Mouse (Mus musculus): ENCODE measurements around the gene Pqlc3. TPM values are rescaled to one million over a fixed set of nuclear protein-coding genes. Genes with fewer than 3 reads are reported as not detected.

Gene Pqlc3
- 21.2 TPM for polyA plus RNA-seq (2017; shearing (Covaris generic))

GRCm38 (mm10) chr12:16999739-17000497 lies at the start of gene Pqlc3:
Gene Pqlc3, minus strand, starts transcription at chr12:17000408.

GRCm38 (mm10) chr12:17011100-17011870 lies 11.1 kb upstream of the Pqlc3 start, which contains the start of gene 2410004P03Rik:
Gene 2410004P03Rik, minus strand, starts transcription at chr12:17011727.

Other genes with a start within 250 kb of the Pqlc3 start
- 0.13 TPM for gene Greb1, start 199.5 kb downstream of the Pqlc3 start, polyA plus RNA-seq (2017; shearing (Covaris generic))
- gene E2f6, start 189.4 kb downstream of the Pqlc3 start, polyA plus RNA-seq (2017; shearing (Covaris generic)) = 18.1 TPM
- 42.1 TPM for gene Rock2, start 105.5 kb downstream of the Pqlc3 start, polyA plus RNA-seq (2017; shearing (Covaris generic))
- 0.40 TPM for gene 2410004P03Rik, start 11.3 kb upstream of the Pqlc3 start, polyA plus RNA-seq (2017; shearing (Covaris generic))
- gene Kcnf1, start 176.5 kb upstream of the Pqlc3 start, polyA plus RNA-seq (2017; shearing (Covaris generic)) = not detected

Measured in effector memory CD4-positive, alpha-beta T cell, adult 7 months (primary cell).